Mouse (Mus musculus): ENCODE measurements around the gene Krt83. TPM values are rescaled to one million over a fixed set of nuclear protein-coding genes. Genes with fewer than 3 reads are reported as not detected.

Krt83 gene
- polyA plus RNA-seq, 1 experiment from 2014 or later: 0.26 TPM

DNA sequence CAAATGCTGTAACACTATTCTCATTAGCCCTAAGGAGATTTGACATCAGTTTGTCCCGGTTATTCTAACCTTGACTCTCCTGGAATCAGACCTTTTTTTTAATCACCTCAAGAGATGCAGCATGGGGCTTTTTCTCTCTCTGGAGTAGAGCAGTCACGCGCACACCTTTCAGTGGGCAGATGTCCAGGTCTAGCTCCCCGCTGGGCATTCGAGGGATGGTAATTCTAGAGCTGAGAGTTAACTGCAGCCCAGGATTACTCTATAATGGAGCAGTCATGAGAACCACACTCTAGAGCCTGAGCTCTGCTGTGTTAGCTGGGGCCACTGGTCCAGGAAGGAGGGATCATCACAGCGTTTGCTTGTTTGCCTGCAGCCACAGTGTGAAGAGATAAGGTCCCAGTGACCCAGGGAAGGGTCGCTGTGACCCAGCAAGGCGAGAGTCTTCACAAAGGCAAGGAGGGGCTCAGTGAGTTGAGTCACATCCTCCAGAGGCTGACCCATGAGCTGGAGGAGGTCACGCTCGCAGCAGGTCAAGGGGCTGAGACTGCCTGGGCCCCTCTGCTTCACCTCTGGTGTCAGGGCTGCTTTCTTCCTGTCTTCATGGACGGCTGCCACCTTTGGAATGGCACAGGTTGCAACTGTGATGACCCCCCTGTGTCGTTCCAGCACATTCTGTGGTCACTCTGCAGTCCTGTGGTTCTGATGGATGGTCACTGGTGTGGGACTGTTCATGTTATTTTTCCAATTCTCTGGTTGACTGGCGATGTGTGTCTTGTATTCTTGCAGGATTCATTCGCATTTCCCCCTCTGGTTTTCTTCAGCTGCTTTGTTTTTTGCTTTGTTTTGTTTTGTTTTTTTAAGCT is 15.8 kb upstream of the Krt83 start:
- Histone ChIP-seq H3K36me3 (ENCODE audit: control insufficient read depth, insufficient read depth) (no peaks in the 10 kb centered on the region), H3K9ac (ENCODE audit: low read depth, low read length) (no peak overlapping the region), H3K4me3 (ENCODE audit: low read depth, low read length) (no peak overlapping the region), H3K4me1 (ENCODE audit: control insufficient read depth, low read depth, low read length) (no peaks in the 10 kb centered on the region), H3K4me2 (ENCODE audit: low read depth, low read length) (no peak overlapping the region), H3K27ac (ENCODE audit: low read length) (no peak overlapping the region), H3K9me3 (replicated peaks; ENCODE audit: control insufficient read depth, low read length) (no peaks in the 10 kb centered on the region), H3K27me3 (ENCODE audit: control insufficient read depth, insufficient read depth, low read depth, low read length) (no peaks in the 10 kb centered on the region)
- WGBS (ENCODE audit: insufficient replicate concordance): 43% methylated on average over 14 of the region's 14 CpGs
- no peak for ATAC-seq (ENCODE audit: low read depth)

- no peaks in the 10 kb centered on the region for H3K9me3 ChIP-seq (replicated peaks; ENCODE audit: control insufficient read depth, low read length)
- H3K9ac ChIP-seq (ENCODE audit: low read depth, low read length): no peak overlapping the region
- no peak overlapping the region for H3K27ac ChIP-seq (ENCODE audit: low read length)
- no peaks in the 10 kb centered on the region for H3K4me1 ChIP-seq (ENCODE audit: control insufficient read depth, low read depth, low read length)
- WGBS (ENCODE audit: insufficient replicate concordance): 40% methylated on average over 1 of the region's 2 CpGs
- H3K36me3 ChIP-seq (ENCODE audit: control insufficient read depth, insufficient read depth): no peaks in the 10 kb centered on the region
- no peak overlapping the region for H3K4me2 ChIP-seq (ENCODE audit: low read depth, low read length)
- no peaks in the 10 kb centered on the region for H3K27me3 ChIP-seq (ENCODE audit: control insufficient read depth, insufficient read depth, low read depth, low read length)
- no peak overlapping the region for H3K4me3 ChIP-seq (ENCODE audit: low read depth, low read length)
- no peak for ATAC-seq (ENCODE audit: low read depth)
Observed at GRCm38 (mm10) chr15:101497181-101497580, 5.9 kb upstream of the Krt83 start.

- Histone ChIP-seq H3K9me3 (replicated peaks; ENCODE audit: control insufficient read depth, low read length) (no peaks in the 10 kb centered on the region), H3K27me3 (ENCODE audit: control insufficient read depth, insufficient read depth, low read depth, low read length) (no peaks in the 10 kb centered on the region), H3K9ac (ENCODE audit: low read depth, low read length) (no peak overlapping the region), H3K36me3 (ENCODE audit: control insufficient read depth, insufficient read depth) (no peaks in the 10 kb centered on the region), H3K4me1 (ENCODE audit: control insufficient read depth, low read depth, low read length) (no peaks in the 10 kb centered on the region), H3K4me2 (ENCODE audit: low read depth, low read length) (no peak overlapping the region), H3K27ac (ENCODE audit: low read length) (no peak overlapping the region), H3K4me3 (ENCODE audit: low read depth, low read length) (no peak overlapping the region)
- ATAC-seq (ENCODE audit: low read depth): no peak
- WGBS (ENCODE audit: insufficient replicate concordance): 77% methylated on average over 8 of the region's 8 CpGs
Observed at GRCm38 (mm10) chr15:101495266-101495665, 4.0 kb upstream of the Krt83 start.

- H3K4me3 ChIP-seq (ENCODE audit: low read depth, low read length): no peak overlapping the region
- no peaks in the 10 kb centered on the region for H3K9me3 ChIP-seq (replicated peaks; ENCODE audit: control insufficient read depth, low read length)
- no peak overlapping the region for H3K27ac ChIP-seq (ENCODE audit: low read length)
- H3K36me3 ChIP-seq (ENCODE audit: control insufficient read depth, insufficient read depth): no peaks in the 10 kb centered on the region
- H3K4me1 ChIP-seq (ENCODE audit: control insufficient read depth, low read depth, low read length): no peaks in the 10 kb centered on the region
- no peaks in the 10 kb centered on the region for H3K27me3 ChIP-seq (ENCODE audit: control insufficient read depth, insufficient read depth, low read depth, low read length)
- H3K9ac ChIP-seq (ENCODE audit: low read depth, low read length): no peak overlapping the region
- no peak for ATAC-seq (ENCODE audit: low read depth)
- no peak overlapping the region for H3K4me2 ChIP-seq (ENCODE audit: low read depth, low read length)
- WGBS (ENCODE audit: insufficient replicate concordance): 22% methylated on average over 1 of the region's 1 CpGs
Observed at GRCm38 (mm10) chr15:101494203-101494602, 2.9 kb upstream of the Krt83 start.

- ATAC-seq (ENCODE audit: low read depth): no peak
Observed at GRCm38 (mm10) chr15:101493713-101494112, 2.4 kb upstream of the Krt83 start.

DNA sequence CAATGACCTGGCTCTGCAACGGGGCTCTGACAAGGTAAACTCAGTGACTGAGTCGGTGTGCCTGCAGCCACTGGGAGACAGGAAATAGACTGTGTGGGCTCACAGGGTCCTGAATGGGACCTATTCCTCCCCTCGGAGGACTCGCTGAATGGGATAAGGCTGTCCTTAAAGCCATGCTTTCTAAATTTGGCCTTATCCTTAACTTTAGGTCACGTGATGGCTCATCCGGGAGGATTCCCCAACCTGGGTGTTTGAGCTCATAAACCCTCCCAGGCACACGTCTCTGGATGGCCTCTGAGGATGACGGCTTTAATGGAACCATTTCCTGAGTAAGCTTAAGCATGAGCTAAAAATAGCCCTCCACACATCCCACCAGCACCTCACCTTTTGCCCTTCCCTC is 1.4 kb upstream of the Krt83 start:
- Histone ChIP-seq H3K4me2 (ENCODE audit: low read depth, low read length) (no peak overlapping the region), H3K9me3 (replicated peaks; ENCODE audit: control insufficient read depth, low read length) (no peaks in the 10 kb centered on the region), H3K4me1 (ENCODE audit: control insufficient read depth, low read depth, low read length) (no peaks in the 10 kb centered on the region), H3K9ac (ENCODE audit: low read depth, low read length) (no peak overlapping the region), H3K4me3 (ENCODE audit: low read depth, low read length) (no peak overlapping the region), H3K27ac (ENCODE audit: low read length) (no peak overlapping the region), H3K36me3 (ENCODE audit: control insufficient read depth, insufficient read depth) (no peaks in the 10 kb centered on the region), H3K27me3 (ENCODE audit: control insufficient read depth, insufficient read depth, low read depth, low read length) (no peaks in the 10 kb centered on the region)
- ATAC-seq (ENCODE audit: low read depth): no peak
- 32% methylated on average over 8 of the region's 8 CpGs for WGBS (ENCODE audit: insufficient replicate concordance)

More at GRCm38 (mm10) chr15:101493713-101494112, 2.4 kb upstream of the Krt83 start:
- WGBS (ENCODE audit: insufficient replicate concordance): 59% methylated on average over 6 of the region's 6 CpGs
- Histone ChIP-seq H3K27ac (ENCODE audit: low read length) (no peak overlapping the region), H3K4me3 (ENCODE audit: low read depth, low read length) (no peak overlapping the region), H3K4me2 (ENCODE audit: low read depth, low read length) (no peak overlapping the region), H3K36me3 (ENCODE audit: control insufficient read depth, insufficient read depth) (no peaks in the 10 kb centered on the region), H3K27me3 (ENCODE audit: control insufficient read depth, insufficient read depth, low read depth, low read length) (no peaks in the 10 kb centered on the region), H3K9me3 (replicated peaks; ENCODE audit: control insufficient read depth, low read length) (no peaks in the 10 kb centered on the region), H3K9ac (ENCODE audit: low read depth, low read length) (no peak overlapping the region), H3K4me1 (ENCODE audit: control insufficient read depth, low read depth, low read length) (no peaks in the 10 kb centered on the region)

DNA sequence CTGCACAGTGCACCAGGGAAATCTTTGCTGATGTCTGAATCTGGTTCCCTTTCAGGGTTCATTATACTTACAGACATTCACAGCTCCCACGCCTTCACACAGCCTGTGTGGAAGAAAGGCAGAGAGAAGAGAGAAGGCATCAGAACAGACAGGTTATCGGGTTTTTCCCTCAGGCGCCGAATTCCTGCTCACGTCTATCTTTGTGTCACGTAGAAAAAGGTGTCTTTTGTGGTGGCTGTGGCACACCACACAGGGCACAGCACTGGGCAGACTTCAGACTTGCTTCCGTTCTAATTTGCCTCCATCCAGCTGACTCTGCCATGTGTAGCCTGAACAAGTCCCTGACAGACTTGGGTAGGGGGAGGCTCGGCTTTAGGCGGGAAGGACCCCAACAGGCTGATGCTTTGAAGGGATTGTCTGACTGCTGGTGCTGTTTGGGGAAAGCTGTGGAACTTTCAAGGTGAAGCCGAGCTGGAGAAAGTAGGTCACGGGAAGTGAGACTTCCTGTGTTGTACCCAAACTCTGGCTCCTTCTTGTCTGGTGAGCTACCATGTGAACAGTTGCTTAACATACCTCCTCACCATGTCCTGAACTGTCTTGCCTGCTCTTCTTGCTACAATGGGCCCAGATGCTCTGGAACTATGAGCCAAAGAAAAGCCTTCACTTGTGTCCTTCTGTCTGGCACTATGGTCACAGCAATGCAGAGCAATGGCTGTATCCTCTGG is 5.2 kb downstream of the Krt83 start:
- no peaks in the 10 kb centered on the region for H3K36me3 ChIP-seq (ENCODE audit: control insufficient read depth, insufficient read depth)
- ATAC-seq (ENCODE audit: low read depth): no peak

DNA sequence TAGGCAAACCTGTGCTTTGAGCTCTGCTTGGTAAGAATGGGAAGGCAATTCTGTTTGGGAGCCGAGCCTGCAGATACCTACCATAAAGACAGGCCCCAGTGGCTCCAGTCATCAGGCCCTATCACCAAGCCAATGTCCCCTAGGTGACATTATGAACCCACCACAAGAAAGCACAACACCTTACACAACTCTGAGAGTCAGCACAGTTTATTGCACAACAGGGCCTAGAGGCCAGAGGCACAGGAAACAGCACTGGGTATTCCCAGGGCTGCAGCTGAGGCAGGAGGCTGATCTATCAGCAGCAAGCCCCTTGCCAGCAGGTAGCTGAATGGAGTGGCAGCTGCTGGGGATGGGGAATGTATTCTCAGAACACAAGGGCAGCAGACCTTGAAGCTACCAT is 6.4 kb downstream of the Krt83 start:
- WGBS (ENCODE audit: insufficient replicate concordance): 52% methylated on average over 1 of the region's 1 CpGs
- ATAC-seq (ENCODE audit: low read depth): no peak
- H3K4me2 ChIP-seq (ENCODE audit: low read depth, low read length): no peak overlapping the region

More for the DNA sequence above, 5.2 kb downstream of the Krt83 start:
- H3K4me1 ChIP-seq (ENCODE audit: control insufficient read depth, low read depth, low read length): no peaks in the 10 kb centered on the region; the same call in 1 of the 2 replicates
- no peak overlapping the region for H3K27ac ChIP-seq (ENCODE audit: low read length)
- no peaks in the 10 kb centered on the region for H3K9me3 ChIP-seq (replicated peaks; ENCODE audit: control insufficient read depth, low read length)
- no peak overlapping the region for H3K4me2 ChIP-seq (ENCODE audit: low read depth, low read length)
- H3K27me3 ChIP-seq (ENCODE audit: control insufficient read depth, insufficient read depth, low read depth, low read length): no peaks in the 10 kb centered on the region
- WGBS (ENCODE audit: insufficient replicate concordance): 45% methylated on average over 11 of the region's 11 CpGs
- H3K4me3 ChIP-seq (ENCODE audit: low read depth, low read length): no peak overlapping the region
- no peak overlapping the region for H3K9ac ChIP-seq (ENCODE audit: low read depth, low read length)

GRCm38 (mm10) chr15:101483646-101484045 is 7.7 kb downstream of the Krt83 start:
- Histone ChIP-seq H3K27ac (ENCODE audit: low read length) (no peak overlapping the region), H3K4me2 (ENCODE audit: low read depth, low read length) (no peak overlapping the region), H3K9ac (ENCODE audit: low read depth, low read length) (no peak overlapping the region), H3K4me1 (ENCODE audit: control insufficient read depth, low read depth, low read length) (no peaks in the 10 kb centered on the region; the same call in 1 of the 2 replicates), H3K9me3 (replicated peaks; ENCODE audit: control insufficient read depth, low read length) (no peaks in the 10 kb centered on the region), H3K27me3 (ENCODE audit: control insufficient read depth, insufficient read depth, low read depth, low read length) (peaks cover 8% of the 10 kb centered on the region), H3K36me3 (ENCODE audit: control insufficient read depth, insufficient read depth) (no peaks in the 10 kb centered on the region), H3K4me3 (ENCODE audit: low read depth, low read length) (no peak overlapping the region)
- 77% methylated on average over 1 of the region's 1 CpGs for WGBS (ENCODE audit: insufficient replicate concordance)
- no peak for ATAC-seq (ENCODE audit: low read depth)

More for the DNA sequence above, 6.4 kb downstream of the Krt83 start:
- Histone ChIP-seq H3K9me3 (replicated peaks; ENCODE audit: control insufficient read depth, low read length) (no peaks in the 10 kb centered on the region), H3K4me3 (ENCODE audit: low read depth, low read length) (no peak overlapping the region), H3K9ac (ENCODE audit: low read depth, low read length) (no peak overlapping the region), H3K4me1 (ENCODE audit: control insufficient read depth, low read depth, low read length) (no peaks in the 10 kb centered on the region; the same call in 1 of the 2 replicates), H3K27ac (ENCODE audit: low read length) (no peak overlapping the region), H3K36me3 (ENCODE audit: control insufficient read depth, insufficient read depth) (no peaks in the 10 kb centered on the region), H3K27me3 (ENCODE audit: control insufficient read depth, insufficient read depth, low read depth, low read length) (no peaks in the 10 kb centered on the region; the same call in 1 of the 2 replicates)

Measured in liver, embryonic 16.5 days (tissue).